Mouse (Mus musculus) E14TG2a.4 (cell line): ENCODE data around the gene Prrx2.

Experiments used
- H3K27me3 ChIP-seq: 2 replicates; pipeline ENCODE4 v1.6.1; 2014; ENCODE audit warnings: low read length, control low read depth; ENCODE audit not compliant: insufficient read depth
- H3K36me3 ChIP-seq: 2 replicates; pipeline ENCODE4 v1.6.1; 2014; ENCODE audit warnings: low read length, control low read depth; ENCODE audit not compliant: insufficient read depth
- H3K4me1 ChIP-seq: replicated peaks from 2 replicates; pipeline ENCODE4 v1.6.1; 2014; ENCODE audit warnings: low read depth, low read length, control low read depth
- H3K4me3 ChIP-seq: replicated peaks from 2 replicates; pipeline ENCODE4 v1.5.1; 2014; ENCODE audit warnings: mild to moderate bottlenecking, low read length
- H3K9me3 ChIP-seq: 2 replicates; pipeline ENCODE4 v1.6.1; 2014; ENCODE audit warnings: low read length, control low read depth
- CTCF ChIP-seq: conservative IDR thresholded peaks from 2 replicates; pipeline ENCODE4 v1.5.1; 2014; ENCODE audit warnings: low read length
- NANOG ChIP-seq: IDR thresholded peaks from 2 replicates; pipeline ENCODE4 v1.6.1; 2014; ENCODE audit warnings: borderline replicate concordance, low read length, mixed read lengths
- POU5F1 ChIP-seq: IDR thresholded peaks from 2 replicates; pipeline ENCODE4 v1.6.1; 2014; ENCODE audit warnings: low read length, borderline replicate concordance

Prrx2 gene

GRCm38 (mm10) chr2:30872669-30873068 lies 37.9 kb downstream of the Prrx2 start:
- H3K36me3 ChIP-seq, result no peaks in the 10 kb centered on the region

DNA sequence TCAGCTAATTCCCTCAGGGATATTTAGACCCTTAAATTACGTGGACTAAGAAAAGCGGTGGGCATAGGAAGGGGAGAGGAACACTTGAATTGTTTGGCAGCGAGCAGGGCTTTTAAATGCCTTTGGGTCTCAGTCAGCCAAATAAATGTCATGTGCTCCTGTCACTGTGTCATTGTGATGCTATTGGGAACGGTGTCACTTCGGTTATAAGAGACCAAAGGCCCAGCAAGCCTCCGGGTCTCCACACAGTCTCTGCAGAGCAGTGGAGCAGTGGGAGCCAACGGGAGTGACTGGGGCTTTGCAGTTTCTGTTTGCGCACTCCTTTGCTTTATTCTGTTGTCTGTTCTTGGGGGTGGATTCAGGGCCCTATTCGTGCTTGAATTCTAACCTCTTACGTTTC lies 39.7 kb downstream of the Prrx2 start:
- Histone ChIP-seq H3K4me1 (peaks cover 89% of the 10 kb centered on the region), H3K36me3 (no peaks in the 10 kb centered on the region), H3K4me3 (no peak overlapping the region), H3K9me3 (no peaks in the 10 kb centered on the region), H3K27me3 (0 out of 2 replicates have a peak, but pooled peaks cover 3% of the 10 kb centered on the region)
- no peak for TF ChIP-seq POU5F1
- no peak for TF ChIP-seq CTCF
- no peak for TF ChIP-seq NANOG

More at GRCm38 (mm10) chr2:30872669-30873068, 37.9 kb downstream of the Prrx2 start:
- Histone ChIP-seq H3K9me3 (no peaks in the 10 kb centered on the region), H3K4me3 (no peak overlapping the region), H3K27me3 (0 out of 2 replicates have a peak, but pooled peaks cover 3% of the 10 kb centered on the region), H3K4me1 (peaks cover 86% of the 10 kb centered on the region)
- TF ChIP-seq NANOG, result no peak
- TF ChIP-seq CTCF, result no peak
- no peak for TF ChIP-seq POU5F1

DNA sequence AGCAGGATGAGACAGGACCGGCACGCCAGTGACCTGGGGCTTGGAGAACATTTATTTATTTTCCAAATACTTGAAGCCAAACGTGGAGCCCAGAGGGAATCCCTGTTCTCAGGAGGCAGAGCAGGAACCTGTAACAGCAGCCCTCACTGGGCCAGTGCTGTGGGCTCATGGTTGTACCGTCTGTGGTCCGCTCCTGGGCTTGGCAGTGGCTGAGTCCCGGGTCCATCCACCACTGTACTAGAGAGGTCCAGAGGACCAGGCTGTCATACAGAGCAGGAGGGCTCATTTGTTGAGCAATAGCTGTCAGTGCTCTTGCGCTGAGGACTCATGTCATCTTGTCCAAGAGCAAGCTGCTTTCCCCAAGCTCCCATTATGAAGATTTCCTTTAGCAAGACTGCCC lies 40.3 kb downstream of the Prrx2 start:
- Histone ChIP-seq H3K27me3 (0 out of 2 replicates have a peak, but pooled peaks cover 3% of the 10 kb centered on the region), H3K4me3 (0 out of 2 replicates have a peak overlapping the region, but pooled peaks have one; percentile 13), H3K4me1 (peaks cover 87% of the 10 kb centered on the region), H3K9me3 (no peaks in the 10 kb centered on the region), H3K36me3 (no peaks in the 10 kb centered on the region)
- TF ChIP-seq POU5F1 (no peak), NANOG (no peak), CTCF (no peak)

- TF ChIP-seq CTCF, result no peak
- no peak for TF ChIP-seq POU5F1
- TF ChIP-seq NANOG, result no peak
- H3K27me3 ChIP-seq, result 0 out of 2 replicates have a peak, but pooled peaks cover 3% of the 10 kb centered on the region
- H3K4me3 ChIP-seq, result 0 out of 2 replicates have a peak overlapping the region, but pooled peaks have one; percentile 13
- no peaks in the 10 kb centered on the region for H3K36me3 ChIP-seq
- H3K4me1 ChIP-seq, result peaks cover 87% of the 10 kb centered on the region
- no peaks in the 10 kb centered on the region for H3K9me3 ChIP-seq
These were observed 41.1 kb downstream of the Prrx2 start for GRCm38 (mm10) chr2:30875621-30876432.

DNA sequence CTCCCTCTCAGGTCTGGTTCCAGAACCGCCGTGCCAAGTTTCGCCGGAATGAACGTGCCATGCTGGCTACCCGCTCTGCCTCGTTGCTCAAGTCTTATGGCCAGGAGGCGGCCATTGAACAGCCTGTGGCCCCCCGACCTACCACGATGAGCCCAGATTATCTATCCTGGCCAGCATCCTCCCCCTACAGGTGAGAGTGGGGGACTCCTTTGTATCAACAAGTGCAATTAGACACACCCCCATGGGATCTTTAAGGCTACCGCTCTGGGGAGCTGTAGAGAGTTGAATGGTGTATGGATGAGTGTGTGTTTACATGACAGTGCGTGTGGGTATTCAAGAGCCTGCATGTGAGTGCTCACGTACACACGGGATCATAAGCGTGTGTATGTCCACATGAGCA lies 44.7 kb downstream of the Prrx2 start:
- Histone ChIP-seq H3K4me1 (peaks cover 68% of the 10 kb centered on the region), H3K36me3 (no peaks in the 10 kb centered on the region), H3K4me3 (no peak overlapping the region; the same call in 1 of the 2 replicates), H3K9me3 (no peaks in the 10 kb centered on the region), H3K27me3 (0 out of 2 replicates have a peak, but pooled peaks cover 3% of the 10 kb centered on the region)
- TF ChIP-seq CTCF (peak; percentile 24), POU5F1 (no peak)

DNA sequence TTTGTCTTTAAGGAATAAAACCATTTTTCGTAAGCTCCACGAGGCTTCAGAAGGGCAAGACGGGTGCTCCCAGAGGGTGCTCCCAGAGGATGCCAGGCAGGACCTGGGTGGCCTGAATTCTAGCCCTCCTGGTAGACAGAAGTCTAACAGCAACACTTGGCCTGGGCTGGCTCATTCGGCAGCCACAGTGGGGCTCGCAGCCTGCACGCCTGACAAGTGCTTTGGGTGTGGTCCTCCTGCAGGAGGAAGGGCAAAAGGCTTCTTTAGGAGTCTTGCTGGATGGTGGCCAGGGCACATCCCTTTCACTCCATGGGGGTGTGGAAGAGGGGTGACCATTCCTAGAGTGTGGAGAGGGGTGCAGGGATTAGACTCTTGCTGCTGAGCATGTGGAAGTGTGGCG lies 46.4 kb downstream of the Prrx2 start:
- Histone ChIP-seq H3K4me1 (peaks cover 69% of the 10 kb centered on the region), H3K4me3 (peak overlapping the region; percentile 39; the same call in 1 of the 2 replicates), H3K27me3 (no peaks in the 10 kb centered on the region), H3K9me3 (no peaks in the 10 kb centered on the region), H3K36me3 (no peaks in the 10 kb centered on the region)
- no peak for TF ChIP-seq NANOG
- TF ChIP-seq POU5F1, result no peak
- TF ChIP-seq CTCF, result no peak

DNA sequence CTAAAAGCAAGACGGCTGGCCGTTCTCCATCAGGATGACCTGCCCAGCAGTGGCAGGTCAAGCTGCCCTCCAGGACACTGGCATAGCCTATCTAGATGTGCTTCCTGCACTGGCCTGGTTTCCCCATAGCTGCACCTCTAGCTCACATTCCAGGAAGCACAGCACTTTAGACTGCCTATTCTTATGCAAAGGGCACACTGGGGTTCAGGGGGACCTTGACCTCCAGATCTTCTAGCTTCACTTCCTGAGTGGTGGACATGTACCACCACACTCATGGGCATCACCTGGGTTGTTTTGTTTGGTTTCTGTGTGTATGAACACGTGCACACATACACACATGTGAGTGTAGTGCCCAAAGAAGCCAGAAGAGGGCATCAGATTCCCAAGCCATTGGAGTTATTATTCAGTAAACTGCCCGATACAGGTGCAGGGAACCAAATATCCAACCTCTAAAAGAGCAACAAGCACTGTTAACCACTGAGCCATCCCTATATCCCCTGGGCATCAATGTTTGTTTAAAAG lies 50.1 kb downstream of the Prrx2 start:
- TF ChIP-seq POU5F1 (peak; percentile 95), NANOG (no peak), CTCF (peak; percentile 70)
- Histone ChIP-seq H3K4me1 (peaks cover 59% of the 10 kb centered on the region), H3K9me3 (no peaks in the 10 kb centered on the region), H3K4me3 (no peak overlapping the region; the same call in 1 of the 2 replicates), H3K36me3 (no peaks in the 10 kb centered on the region), H3K27me3 (no peaks in the 10 kb centered on the region)

- H3K9me3 ChIP-seq, result no peaks in the 10 kb centered on the region
- H3K36me3 ChIP-seq, result no peaks in the 10 kb centered on the region
- no peak overlapping the region for H3K4me3 ChIP-seq
These were observed 50.8 kb downstream of the Prrx2 start for GRCm38 (mm10) chr2:30885453-30886163.

More at GRCm38 (mm10) chr2:30885453-30886163, 50.8 kb downstream of the Prrx2 start:
- no peak for TF ChIP-seq POU5F1
- TF ChIP-seq CTCF, result no peak; the same call in none of the 2 replicates
- TF ChIP-seq NANOG, result no peak
- no peaks in the 10 kb centered on the region for H3K27me3 ChIP-seq
- H3K4me1 ChIP-seq, result peaks cover 58% of the 10 kb centered on the region
